Mouse (Mus musculus) ES-CJ7 (cell line): ENCODE results near the gene Gng8.

Experiments
- DNase-seq: peaks from one replicate; pipeline ENCODE4 v3.0.0; 2011; ENCODE audit warnings: low read depth, low spot score

The Gng8 gene

DNA sequence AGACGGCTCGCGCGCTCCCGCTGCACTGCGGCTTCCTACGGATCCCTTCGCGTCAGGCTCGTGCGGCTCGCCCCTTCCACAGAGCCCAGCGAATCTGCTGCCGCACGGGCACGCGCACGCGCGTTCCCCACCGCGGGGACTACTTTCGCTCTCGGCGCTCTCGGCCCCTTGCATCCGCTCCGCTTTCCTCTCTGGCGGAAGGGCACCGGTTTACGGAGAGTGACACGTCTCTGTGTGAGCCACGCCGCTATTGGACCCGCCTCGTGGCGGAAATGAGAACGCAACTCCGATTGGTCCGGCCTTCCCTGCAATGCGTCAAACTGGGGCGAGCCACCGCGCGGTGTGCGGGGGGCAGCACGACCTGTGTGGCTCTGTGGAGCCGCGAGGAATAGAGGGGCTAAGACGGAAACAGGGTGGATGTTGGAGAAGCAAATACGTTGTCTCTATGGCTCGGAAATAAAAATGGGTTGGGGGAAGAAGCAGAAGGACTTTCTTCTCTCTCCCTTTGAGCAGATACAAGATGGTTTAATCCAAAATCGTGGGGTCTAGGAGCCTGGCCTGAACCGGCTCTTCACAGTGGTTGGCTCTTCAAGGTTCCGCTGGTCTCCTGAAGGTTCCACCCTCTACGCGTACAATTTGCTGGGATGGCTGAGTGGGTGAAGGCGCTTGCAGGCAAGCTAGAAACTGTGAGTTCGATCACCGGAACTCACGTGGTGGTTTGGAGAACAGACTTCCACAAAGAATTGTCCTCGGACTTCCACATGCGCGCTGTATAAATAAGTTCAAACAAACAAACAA, 32.6 kb downstream of the Gng8 start, which contains the start of gene Calm3:
Gene Calm3, minus strand, starts transcription at position 78 of the 798 bp plus-strand sequence.
- peak; percentile 100 for DNase-seq

DNA sequence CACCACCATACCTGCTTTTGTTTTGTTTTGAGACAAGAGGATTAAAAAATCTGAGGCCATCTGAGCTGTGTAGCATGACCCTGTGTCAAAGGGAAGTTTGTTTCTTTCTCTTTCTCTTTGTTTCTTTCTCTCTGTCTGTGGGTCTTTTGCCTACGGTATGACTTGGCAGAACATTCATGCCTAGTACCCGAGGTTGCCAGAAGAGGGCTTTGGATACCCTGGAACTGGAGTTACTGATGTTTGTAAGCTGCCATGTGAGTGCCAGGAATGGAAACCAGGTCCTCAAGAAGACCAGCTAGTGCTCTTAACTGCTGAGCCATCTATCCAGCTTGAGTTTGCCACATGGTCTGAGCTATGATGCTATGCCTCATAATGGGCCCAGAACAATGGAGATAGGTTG, 36.8 kb downstream of the Gng8 start:
- DNase-seq: peak; percentile 45

DNA sequence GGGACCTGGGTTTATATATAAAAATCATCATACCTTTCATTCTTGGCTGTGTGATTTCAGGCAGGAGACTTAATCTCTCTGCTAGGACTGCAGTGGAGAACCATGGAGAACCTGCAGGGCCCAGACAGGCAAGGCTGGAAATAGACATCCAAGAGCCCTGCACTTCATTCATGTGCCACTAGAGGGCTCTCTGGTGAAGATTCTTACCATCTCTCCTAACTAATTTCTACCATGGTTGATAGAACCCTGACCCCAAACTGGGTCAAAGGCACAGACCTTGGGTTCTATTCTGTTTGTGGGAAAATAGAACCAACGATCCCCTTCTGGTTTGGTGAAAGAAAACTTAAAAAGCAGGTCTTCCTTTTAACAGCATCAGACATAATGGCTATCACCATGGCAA, 39.3 kb downstream of the Gng8 start:
- peak; percentile 68 for DNase-seq

DNA sequence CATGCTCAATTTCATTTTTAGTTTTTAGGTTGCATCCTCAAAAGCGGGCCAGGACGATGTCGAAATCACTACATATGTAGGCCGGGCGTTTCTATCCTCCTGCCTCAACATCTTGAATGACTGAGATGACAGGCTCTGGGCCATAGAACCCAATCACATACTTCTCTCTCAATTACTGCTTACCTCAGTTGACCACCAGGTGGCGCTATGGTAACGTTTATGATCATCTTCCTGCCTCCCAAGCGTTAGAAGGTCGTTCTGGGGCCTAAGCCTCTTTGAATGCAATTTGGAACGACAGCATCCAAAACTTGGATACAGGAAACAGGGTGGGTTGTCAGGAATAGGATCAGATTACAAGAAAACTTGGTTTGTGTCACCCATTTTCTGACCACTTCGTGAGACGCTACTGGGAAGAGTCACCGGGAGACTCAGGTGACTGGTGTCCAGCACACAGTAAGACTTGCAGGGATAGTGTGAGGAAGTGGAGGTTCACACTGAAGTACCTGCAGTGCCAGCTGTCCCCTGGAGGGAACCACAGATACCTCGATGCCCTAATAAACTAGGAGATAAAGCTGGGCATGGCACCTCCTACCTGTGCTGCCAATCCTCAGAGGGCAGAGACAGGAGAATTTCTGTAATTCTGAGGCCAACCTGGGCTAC, 40.5 kb downstream of the Gng8 start:
- peak; percentile 84 for DNase-seq

DNA sequence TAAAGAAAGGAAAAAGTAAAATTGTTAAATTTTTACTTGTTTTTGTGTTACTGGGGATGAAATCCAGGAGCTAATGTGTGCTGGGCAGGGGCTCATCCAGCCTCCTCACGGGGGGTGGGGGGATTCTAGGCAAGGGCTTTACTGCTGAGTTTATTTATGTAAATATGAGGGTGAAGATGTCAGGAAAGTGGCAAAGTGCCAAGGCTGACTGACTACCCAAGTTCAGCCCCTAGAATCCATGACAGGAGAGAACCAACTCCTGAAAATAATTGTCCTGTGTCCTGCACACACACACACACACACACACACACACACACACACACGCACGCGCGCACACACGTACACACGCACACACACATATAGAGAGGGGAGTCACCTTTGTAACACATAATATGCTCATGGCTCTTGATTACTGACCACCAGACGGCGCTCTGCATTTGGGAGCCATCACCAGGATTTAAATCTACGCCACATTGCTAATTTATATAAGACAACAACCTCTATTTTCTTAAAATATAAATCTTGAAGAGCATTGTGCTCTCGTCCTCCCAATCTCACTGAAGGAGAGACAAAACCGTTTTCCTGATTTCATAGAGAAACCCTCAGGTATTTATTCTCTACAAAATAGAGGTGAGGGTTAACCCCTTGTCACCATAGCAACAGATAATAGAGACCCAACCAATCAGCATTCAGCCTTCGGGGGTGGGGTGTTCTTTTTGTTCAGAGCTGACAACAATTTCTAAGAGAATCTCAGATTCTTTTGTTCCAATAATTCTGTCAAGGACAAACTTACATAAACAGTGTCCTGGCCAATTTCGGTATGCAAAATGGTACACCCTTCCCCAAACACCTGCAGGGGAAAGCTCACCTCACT, 41.4 kb downstream of the Gng8 start:
- peak; percentile 76 for DNase-seq

DNA sequence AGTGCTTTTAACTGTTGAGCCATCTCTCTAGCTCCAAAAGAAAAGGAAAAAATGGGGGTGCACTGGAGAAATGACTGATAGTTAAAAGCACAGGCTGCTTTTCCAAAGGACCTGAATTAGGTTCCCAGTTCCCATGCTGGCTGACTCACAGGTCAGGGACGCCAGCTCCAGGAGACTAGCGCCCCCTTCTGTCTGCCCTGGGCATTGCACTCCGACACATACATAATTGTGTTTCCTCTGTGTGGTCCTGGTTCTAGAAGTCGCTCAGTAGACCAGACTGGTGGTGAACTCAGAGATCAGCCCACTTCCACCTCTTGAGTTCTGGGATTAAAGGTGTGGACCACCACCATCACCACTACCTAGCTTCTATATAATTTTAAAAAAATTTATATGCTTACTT, 45.7 kb downstream of the Gng8 start:
- DNase-seq: peak; percentile 80

DNA sequence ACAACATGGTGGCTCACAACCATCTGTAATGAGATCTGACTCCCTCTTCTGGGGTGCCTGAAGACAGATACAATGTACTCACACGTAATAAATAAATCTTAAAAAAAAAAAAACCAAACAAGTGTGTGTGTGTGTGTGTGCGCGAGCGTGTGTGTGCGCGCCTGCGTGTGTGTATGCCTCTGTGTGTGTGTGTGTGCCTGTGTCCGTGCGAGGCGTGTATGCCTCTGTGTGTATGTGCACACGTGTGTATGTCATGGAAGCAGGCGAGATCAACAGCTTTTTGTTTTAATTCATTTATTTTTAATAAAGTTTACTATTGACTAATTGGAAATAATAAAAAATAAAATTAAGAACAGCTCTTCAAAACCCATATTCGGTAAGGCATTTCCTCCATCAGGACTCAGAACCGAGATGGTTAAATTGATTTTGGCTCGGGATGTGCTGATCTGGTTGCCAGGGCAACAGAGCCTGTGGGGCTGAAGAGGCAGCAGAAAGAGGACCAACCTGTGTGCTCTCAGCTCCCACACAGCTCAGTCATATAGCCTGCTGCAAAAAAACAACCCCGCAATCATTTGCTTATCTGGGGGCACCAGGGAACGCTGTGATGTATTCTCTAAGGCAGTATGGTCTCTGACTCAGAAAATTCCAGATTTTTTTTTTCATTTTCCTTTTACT, 46.7 kb downstream of the Gng8 start:
- DNase-seq: no peak

DNA sequence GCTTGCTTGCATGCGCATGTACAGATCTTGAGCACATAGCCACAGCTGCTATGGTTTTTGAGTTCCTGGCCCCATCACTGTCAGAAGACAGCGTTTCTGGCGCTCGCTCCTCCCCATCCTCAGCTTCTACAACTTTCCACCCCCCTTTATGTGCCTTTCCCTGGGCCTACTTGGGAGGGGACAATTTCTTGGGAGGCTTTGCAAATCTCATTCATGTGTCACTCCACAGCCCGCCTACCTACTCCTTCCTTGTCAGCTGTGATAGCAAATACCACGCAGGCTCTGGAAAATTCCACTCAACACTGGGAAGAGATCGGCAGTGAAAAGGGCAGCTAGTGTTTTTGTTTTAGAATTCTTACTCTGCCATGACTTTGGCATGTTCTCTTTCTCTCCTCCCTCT, 48.7 kb downstream of the Gng8 start:
- no peak for DNase-seq

DNA sequence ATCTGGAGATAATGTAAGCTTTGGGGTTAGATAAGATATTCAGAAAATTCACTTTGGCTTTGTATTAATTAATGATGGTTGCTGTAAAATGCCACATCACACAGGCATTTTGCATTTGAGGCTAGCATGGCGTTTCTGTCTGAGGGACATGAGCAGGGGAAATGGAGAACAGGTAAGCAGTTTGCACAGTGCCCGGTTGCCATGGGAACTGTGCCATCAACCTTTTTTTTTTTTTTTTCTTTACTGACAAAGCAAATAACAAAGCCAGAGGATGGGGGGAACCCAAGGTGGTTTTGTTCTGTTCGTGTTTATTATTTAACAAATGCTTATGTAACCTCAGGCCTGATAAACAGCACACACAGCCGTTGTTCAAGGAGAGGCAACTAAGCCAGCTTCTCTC, 51.3 kb downstream of the Gng8 start:
- DNase-seq: no peak

DNA sequence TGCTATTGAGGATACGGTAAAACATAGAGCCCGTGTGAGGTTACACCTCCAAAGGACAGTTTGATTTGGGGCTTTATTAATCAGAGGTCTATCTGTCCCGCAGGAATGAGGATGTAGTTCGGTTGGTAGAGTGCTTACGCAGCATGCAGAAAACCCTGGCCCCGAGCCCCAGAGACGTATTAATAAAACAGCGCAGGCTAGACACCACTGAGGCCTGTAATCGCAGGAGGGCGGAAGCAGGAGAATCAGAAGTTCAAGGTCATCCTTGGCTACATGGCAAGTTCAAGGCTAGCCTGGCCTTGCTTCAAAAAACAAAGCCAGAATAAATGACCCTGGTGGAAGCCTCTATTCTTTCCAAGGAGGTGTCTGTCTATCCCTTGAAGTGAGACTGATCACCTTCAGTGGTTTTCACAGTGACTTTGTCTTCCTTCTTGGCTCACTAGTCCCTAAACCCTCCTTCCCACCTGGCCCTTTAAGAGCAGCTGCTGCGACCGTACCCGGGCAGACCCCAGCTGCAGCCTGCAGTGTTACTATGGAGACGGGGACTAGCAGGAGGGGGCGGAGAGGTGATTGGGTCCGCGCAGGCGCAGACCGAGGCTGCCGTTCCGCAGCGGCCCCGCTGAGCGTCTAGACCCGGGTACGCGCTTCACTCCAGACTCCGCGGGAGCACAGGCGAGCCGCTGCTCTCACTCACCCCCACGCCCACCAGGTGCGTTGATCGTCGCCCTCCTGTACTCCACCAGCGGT, 52.6 kb downstream of the Gng8 start, which contains the start of gene Pnmal2:
Gene Pnmal2, plus strand, starts transcription at position 622 of the 747 bp plus-strand sequence.
- peak; percentile 95 for DNase-seq

DNA sequence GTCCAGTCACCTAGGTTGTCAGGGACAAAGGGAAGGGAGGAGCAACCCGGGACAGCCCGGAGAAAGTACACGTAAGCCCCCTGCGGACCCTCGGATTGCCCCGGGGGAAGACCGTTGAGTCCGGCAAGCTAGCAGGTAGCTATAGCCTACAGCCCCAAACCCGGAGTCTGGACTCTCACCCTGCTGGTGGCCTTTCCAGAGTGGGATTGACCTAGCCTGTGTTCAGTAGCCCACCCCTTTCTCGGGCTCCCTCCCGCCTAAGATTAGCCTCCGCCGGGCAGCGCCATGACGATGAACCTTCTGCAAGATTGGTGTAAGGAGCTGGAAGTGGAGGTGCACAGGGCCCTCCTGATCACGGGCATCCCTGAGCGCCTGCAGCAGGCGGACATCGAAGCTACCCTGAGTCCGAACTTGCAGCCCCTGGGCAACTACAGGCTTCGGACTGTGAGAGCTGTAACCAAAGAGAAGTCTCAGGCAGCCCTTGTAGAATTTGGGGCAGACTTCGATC, 53.3 kb downstream of the Gng8 start:
- peak; percentile 28 for DNase-seq
